Mouse (Mus musculus): ENCODE results near the gene Brd3os.

- TF ChIP-seq CTCF (IDR thresholded peaks at IDR 0.05; ENCODE audit: extremely low read depth, insufficient read length, insufficient replicate concordance, low read depth, low read length) (no peak), POLR2A (IDR thresholded peaks at IDR 0.05; ENCODE audit: low read depth, low read length) (no peak)
Measured at GRCm38 (mm10) chr2:27479821-27480220, 37.7 kb downstream of the Brd3os start.

Measured in small intestine, adult 2 months (tissue).